Mouse (Mus musculus): ENCODE data around the gene Pigk. TPM values are rescaled to one million over a fixed set of nuclear protein-coding genes. Genes with fewer than 3 reads are reported as not detected.

Gene Pigk
- total and polyA plus RNA-seq, 3 experiments: 18.8 to 63.6 (median 62.5) TPM

DNA sequence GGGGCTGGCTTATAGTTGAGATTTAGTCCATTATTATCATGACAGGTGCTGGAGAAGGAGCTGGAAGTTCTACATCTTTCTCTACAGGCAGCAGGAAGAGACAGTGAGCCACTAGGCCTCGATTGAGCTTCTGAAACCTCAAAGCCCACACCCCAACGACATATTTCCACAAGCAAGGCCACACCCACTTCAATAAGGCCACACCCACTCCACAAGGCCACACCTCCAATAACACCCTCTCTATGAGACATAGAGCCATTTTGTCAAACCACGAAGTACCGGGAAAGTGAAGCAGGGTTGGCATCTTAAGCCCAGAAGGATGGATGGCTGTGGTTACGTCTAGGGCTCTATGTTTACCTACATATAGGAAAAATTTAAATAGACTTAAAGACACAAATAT lies 183.3 kb downstream of the Pigk start:
- no peak for DNase-seq

DNA sequence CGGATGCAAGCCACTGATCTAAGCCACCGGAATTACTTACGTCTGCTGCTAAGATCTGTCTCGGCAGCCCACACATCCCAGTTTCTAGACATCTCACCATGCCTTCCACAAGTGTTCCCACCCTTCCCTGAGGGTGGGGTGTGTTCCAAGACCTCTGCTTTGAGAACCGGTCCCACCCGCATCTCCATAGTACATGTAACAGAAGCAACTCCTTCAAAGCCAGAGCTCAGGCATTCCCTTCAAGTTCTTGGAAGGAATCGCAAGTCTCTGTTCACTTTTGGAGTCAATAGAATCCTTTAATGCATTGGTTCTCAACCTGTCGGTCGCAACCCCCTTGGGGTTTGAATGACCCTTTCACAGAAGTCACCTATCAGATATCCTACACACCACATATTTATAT lies 185.0 kb downstream of the Pigk start:
- no peak for DNase-seq

DNA sequence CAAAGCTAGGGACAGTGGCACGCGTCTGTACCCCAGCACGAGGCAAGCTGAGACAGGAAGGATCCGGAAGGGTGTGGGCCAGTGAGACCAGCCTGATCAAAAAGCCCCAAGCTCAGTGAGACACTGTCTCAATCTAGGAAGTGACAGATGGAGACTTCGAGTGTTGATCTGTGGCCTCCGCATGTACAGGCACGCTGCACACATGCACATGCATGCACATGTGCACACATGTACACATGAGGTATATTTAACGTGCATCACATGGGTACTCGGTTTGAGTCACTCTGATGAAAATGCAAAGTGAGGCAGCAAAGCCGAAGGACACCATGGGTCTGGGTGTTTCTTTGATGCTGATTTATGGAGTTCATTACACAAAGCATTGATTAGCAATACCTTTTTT lies 191.1 kb downstream of the Pigk start:
- DNase-seq: no peak

DNA sequence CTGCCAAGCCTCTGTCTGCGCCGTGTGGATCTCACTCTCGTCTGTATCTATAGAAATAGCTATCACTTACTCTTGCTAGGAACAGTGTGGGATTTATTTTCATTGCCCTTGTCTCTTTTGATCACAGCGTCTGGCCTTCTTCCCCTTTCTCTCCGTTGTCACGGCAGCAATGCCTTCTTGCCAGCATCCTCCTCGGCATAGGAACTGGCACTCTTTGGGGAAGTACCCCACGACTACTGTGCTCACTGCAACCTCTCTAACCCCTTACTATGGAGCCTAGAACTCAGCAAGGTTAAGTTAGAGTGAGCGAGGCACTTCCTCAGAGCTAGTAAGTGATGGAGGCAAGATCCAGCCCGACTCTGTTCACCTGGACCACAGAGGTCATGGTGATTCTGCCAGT lies 191.9 kb downstream of the Pigk start:
- DNase-seq: no peak

DNA sequence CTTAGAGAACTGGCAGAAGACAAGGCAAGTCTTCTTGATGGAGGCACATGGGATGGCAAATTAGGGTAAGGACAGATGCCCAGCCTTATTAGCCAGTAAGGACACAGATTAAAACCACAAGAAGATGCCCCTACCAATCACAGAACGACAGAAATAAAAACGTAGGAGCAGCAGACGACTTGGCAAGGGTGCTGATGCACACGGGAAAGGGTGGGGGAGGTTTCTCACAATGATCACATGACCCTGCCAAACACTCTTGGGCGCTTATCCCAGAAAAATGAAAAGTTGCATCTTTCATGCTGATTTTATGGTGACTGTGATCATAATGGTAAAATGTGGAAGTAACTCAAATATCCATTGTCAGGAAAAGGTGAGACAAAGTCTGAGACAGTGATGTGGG lies 193.2 kb downstream of the Pigk start:
- no peak for DNase-seq

DNA sequence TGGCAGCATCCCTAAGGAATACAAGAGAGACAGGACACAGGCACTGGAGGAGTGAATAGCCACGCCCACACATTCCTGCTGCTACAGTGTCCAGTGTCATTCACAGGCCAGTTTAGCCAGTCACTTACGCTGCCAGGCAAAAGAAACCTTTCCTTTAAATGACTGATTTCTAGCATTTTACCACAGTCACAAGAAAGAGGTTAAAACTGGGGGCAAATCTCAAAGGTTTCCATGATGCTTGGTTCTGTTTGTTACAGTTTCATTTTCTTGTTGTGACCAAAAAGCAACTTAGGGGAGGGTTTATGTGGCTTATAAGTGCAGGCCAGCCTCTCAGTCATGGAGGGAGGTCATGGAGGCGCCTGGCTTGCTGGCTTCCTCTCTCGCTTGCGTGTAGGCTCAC lies 193.8 kb downstream of the Pigk start:
- no peak for DNase-seq

DNA sequence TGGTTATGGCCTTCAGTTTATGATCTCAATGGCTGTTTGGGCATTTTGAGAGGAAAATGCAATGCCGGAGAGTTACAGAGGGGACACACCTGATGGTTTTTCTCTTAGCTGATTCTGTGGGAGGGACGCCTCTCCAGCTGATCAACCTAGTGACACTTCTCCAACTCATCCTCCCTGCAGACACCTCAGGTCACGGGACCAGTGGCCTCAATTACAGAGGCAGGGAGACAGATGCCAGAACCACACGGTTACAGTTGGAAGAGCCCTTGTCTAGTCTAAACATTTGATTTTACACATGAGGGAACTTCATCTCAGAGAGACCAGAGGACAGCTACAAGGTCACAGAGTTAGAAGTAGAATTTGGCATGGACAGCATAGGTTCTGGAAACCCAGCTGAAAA lies 197.7 kb downstream of the Pigk start:
- DNase-seq: no peak

DNA sequence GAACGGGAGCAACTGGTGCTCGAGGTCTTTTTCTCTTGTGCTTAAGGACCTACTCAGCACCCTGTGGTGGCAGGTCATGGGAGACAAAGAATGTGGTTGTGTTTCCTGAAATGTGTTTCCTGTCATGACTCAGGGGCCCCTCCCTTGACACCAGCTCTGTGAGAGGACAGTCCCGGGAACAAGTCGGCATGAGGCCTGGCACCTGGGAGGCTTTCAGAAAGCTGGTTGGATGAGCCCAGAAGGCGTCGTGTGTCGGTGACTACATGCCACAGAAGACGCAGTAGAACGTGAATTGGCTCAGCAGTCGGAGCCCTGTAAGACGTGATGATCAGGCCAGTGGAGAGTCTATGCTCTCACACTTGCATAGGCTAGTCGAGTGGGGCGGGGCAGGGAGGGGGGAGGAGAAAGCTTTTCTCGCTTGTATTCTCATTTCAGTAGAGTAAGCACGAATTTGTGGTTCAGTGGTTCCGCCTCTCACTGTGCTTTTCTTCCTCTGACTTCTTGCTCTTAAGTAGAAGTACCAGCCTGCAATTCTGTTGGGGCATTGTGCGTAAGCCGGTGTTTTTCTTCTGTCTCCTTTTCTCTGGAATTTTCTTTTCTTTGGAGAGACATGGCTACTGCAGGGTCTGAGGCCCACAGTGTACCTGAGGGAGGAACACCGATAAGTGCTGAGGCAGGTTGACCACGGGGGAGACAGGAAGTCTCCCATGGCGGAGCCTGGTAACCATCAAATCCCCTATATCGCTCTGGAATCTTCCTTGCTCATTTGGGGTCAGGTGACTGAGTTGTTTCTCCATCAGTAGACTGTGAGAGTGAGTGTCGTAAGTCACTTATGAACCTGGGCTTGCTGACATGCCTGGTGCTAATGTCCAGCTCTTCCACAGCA lies 198.6 kb downstream of the Pigk start:
- no peak for DNase-seq

DNA sequence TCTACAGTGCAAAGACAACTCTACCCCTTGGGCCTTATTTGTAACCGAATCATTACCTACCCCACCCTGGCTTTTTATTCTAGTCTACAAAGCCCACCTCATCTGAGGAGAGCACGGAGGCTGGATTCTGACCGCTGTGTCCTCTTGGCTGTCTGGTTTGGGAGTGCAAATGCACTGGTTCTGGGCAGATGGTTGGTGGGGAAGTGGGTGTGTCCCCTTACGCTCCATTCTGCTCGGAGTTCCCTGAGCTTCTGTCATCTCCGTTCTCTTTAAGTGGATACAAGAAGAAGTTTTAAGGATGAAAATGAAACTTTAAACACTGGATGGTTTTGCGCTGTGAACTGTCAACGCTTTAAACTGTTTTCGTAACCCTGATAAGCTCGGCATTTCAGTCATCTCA lies 199.2 kb downstream of the Pigk start:
- DNase-seq: no peak

DNA sequence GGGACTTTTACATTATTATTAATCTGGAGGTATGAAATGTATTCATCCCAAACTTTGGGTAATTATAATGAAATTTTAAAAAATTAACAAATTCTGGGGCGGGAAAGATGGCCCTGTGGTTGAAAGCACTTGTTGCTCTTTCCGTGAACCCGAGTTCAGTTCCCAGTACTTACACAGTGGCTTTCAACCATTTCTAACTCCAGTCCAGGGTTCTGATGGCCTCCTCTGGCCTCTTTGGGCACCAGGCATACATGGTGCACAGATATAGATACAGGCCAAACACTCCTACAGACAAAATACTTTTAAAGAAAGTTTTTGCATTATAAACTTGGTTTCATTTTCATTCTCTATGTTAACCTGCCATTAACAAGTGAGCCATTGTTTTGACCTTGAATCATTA lies 199.7 kb downstream of the Pigk start:
- DNase-seq: no peak

DNA sequence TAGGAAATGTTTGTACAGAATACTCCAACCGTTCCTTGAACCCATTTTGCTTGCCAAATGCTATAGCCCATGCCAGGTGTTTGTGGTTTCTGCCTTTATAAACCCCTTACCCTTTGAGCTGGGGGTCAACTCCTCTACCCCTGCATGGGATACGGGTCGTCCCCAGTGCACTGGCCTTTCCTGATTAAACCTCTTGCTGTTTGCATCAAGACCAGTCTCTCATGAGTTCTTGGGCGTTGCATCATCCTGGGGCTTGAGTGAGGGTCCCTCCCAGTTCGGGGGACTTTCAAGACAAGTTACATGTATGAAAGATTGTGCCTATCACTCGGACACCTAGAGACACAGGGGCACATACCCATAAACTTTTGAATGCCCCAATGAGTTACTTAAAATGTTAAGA lies 200.5 kb downstream of the Pigk start:
- DNase-seq: no peak

DNA sequence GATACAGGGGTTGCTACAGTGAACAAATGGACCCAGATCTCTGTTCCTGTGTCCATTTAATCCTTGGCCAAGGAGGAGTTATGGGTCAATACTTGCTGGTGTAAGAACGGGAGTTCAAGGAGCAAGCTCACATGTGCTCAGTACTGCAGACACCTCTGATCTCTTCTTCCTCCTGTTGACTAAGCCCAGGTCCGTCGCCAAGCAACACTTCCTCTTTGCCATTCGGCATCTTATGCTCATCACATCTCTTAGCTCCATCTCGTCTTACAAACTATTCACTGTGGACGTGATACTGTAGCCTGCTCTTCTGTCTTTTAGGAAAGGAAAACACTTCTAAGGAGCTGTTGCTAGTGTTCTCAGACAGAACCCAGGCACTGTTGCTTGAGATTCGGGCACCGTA lies 203.7 kb downstream of the Pigk start:
- no peak for DNase-seq

DNA sequence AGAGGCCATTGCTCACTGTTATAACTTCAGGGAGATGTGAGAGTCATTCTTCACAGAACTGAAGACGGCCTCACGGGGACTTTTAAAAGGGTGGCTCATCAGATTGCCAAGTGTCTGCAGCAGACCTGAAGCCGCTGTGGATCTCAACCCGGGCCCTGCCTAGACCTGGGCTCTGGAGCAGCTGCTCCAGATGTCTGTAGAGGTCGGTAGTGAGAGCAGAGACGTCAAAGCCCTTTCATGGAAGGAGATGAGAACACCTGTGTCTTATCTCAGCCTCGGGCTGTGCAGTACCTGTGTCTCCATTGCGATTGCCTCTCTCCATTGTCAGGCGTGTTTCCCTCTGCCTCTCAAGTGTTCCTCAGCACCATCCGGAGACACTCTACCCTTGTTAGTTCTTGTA lies 205.2 kb downstream of the Pigk start:
- DNase-seq: no peak

DNA sequence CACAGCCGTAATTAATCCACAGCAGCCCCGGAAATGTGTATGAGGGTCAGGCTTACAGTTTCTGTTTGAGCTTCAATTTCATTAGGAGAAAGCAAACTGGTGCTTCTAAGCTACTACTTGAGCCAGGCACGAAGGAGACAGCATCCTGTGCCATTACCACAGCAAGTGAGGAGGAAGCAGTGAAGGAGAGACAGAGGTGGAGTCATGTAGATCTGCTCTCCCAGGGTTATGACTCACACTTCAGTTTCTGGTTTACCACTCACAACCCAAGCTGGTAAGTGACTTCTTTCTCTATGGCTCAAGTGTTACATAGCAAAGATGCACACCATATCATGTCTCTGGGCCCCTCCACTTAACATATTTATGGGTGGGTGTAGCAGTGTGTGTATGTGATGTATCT lies 206.5 kb downstream of the Pigk start:
- no peak for DNase-seq

DNA sequence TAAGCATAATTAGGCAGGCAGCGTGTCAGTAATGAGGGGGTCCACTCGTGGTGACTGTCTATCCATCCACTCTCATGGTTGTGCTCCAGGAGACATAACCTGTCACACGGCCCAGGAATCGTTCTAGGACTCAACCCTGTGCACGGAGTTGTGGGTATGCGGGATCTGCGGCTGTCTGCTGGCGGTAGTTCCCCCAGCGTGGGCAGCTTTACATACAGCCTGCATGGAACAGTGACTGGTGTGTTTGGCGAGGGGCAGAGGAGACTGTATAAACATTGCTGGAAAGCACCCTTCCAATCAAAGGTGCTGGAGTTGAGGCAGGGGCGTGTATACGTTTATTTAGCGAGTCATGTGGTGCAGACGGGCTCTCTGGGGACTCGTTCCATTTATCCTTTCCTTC lies 209.6 kb downstream of the Pigk start:
- no peak for DNase-seq

DNA sequence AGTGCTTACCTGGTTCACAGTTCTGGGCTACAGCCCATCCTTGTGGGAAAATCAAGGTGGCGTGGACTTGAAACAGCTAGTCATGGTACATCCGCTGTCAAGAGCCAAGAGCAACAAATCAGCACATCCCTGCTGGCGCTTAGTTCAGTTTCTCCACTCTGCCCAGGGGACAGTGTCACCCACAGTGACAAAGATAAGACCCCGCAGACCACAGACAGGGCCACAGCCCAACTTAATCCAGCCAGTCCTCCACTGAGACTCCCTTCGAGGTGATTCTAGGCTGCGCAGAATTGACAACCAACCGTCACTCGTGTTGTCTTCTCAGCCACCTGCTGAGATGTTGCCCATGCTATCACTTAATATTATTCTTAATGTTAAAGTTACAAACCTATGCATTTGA lies 211.5 kb downstream of the Pigk start:
- DNase-seq: no peak

DNA sequence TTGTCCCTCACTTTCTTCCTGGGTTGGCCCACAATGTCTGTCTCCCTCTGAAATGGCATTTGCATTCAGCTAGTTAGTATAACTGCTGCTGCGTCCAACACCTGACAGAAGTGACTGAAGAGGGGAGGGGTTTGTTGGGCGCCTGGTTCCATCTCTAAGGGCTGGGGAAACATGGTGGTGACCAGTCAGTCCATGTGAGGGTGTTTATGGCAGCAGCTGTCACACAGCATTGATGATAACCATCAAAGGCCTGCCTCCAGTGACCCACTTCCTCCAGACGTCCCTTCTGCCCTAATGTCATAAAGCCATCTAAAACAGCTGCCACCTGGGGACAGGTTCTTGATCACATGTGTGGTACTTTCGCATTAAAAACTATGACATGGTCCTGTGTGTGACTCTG lies 212.3 kb downstream of the Pigk start:
- no peak for DNase-seq

DNA sequence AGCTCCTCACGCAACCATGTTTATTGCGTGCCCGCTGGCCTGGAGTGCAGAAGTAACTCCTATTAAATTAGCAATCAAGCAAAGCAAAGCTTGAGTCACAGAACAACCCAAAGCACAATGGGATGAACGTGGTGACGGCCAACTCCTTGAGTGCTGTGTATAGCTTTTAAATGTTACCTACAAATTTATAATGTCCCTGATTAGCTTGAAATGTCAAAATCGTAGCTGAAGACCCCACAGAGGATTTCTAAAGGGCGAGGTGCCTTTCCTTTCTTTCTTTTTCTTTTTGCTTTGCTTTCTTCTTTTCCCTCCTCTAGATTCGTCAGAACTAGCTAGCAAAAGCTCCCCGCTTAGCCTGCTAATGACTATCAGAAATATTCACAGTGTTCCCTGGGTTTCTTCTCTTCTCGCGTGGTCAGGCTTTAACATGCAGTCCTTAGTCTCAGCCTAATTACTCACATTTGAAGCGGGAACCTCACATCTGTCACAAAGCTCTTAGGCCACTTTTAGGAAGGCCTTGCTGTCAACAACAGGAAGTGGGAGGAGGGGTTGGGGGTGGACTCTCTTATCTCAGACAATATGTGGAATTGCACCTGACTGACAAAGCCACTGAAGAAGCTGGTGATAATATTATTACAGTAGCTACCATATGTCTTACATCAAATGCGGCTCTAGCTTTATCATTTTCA lies 214.5 kb downstream of the Pigk start:
- no peak for DNase-seq

DNA sequence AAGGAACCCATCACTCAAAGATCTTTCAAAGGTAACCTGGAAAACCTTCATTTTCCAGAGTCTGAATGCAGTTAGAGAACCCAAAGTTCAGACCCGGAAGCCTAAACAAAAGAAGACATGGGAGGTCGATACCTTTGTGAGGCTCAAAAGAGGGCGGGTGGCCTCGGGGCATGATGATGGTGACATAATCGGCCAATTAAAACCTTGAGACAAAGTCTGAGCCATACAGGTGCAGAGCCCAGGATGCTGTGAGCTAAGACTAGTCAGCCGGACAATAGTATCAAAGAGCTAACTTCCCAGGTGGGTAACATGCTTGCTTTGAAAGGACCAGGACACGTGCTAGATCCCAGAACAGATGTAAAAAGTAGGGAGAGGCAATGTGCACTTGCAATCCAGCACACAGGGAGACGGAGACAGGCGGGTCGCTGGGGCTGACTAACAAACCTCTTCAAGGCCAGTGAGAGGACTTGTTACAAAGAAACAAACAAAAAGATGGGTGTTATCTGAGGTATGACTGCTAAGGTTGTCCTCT lies 215.4 kb downstream of the Pigk start:
- no peak for DNase-seq

DNA sequence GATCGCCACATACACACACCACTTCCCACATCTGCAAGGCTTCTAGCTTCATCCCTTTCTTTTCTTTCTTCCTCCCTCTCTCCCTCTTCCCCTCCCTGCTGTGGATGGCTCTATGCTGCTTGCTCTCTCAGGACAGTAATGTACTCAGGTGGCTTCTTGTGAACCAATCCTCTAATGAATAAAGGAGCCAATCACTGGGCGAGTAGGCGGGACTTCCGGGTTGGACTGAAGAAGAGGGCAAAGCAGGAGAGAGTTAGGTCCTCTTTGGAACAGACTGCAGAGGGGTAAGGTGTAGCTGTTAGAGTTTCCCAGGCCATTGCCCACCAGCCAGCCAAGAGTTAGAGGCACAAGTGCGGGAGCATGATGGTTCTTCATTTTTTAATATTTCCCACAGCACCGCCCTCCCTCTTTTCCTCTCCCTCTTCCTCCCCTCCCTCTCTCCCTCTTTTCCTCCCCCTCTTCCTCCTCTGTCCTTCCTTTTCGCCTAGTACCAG lies 215.9 kb downstream of the Pigk start:
- no peak for DNase-seq

DNA sequence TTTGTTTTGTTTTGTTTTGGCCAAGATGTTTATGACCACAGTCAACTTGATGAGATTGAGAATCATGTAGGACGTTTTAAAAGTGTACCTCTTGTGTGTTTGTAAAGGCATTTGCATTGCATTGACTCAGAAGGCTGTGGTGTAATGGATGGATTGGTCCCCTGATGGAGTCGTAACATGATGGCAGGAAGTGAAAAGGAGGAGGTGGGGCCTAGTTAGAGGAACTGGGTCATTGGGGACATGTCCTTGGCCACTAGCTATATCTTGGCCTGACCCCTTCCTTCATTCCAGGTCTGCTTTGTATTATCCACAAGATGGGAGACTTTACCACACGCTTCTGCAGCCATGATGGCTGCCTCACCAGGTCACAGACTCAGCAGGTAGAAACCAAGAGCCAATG lies 217.5 kb downstream of the Pigk start:
- DNase-seq: no peak

DNA sequence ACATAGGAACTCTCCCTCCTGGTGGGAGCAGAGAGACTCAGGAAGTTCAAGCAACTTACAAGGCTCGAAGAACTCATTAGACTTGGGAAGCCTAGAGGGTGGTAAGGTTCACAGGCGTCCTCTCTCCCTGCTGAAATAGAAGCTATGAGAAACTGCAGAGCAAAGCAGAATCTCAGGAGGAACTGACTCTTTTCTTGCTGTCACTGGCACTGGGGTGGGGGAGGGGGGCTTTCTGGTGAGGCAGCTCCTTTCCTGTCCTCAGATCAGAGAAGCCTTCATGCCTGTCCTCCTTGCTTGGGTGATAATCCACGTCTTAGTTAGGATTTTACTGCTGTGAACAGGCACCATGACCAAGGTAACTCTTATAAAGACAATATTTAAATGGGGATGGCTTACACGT lies 218.2 kb downstream of the Pigk start:
- no peak for DNase-seq

DNA sequence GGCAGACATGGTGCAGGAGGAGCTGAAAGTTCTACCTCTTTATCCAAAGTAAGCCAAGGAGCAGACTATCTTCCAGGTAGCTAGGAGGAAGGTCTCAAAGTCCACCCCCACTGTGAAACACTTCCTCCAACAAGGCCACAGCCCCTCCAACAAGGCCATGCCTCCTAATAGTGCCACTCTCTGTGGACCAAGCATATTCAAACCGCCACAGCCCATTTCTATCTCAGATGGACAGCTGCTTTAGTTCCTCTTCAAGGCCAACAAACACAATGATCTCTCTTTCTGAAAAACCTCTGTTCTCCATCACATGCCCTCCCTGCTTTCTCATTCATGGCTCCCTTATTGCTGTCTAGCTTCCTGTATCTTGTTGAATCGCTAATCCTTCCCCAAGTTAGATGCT lies 218.6 kb downstream of the Pigk start:
- DNase-seq: no peak
